In the genomic region with DNA sequence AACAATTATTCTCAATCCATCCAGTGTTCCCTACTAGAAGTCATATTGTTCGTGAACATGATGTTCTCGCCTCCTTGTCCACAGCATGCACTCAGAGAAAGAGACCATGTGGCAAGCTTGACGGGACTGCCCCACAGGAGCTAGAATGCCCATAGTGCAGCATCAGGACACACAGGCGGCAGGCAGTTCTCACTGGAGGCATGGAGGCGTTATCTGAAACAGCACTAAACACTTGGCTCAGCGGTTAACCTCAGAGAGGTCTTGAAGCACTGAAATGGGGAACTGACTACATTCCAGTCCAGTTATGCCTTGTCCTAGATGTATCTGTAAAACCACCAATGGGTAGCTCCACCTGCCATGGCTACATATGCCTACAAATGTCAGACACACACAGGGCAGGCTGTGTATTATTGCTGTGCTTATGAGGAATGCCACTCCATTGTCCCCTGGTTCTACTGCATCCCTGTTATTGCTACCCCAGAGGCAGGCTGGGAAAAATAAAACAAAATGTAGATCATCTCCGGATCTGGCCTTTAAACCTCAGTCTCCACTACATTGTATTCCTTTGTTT, we compare ENCODE assay signal across 16 mouse cellular contexts.
DNase-seq lines count a peak whose midpoint lies in the region; ATAC-seq and TF ChIP-seq lines count a peak whose summit lies in the region.
"Had no signal": no experiment of that assay in that cellular context is flagged by ENCODE, and none has a peak within 500 bp of the region (broad histone marks: within the 10 kb centered on the region; RNA-seq: fewer than 3 reads in every experiment).

No protein-coding gene starts in this region.

- no peaks in the 10 kb centered on the region for H3K79me2 ChIP-seq in myocyte (ENCODE audit: control insufficient read depth, insufficient read depth)

- 70% methylated on average over 7 of the region's 7 CpGs for WGBS in lung, embryonic 14.5 days
- 19% methylated on average over 7 of the region's 7 CpGs for WGBS in liver, embryonic 12.5 days (ENCODE audit: insufficient replicate concordance)

- no peak overlapping the region for H3K4me3 ChIP-seq in lung, embryonic 14.5 days (ENCODE audit: low read depth, low read length)
- H3K4me3 ChIP-seq in liver, embryonic 12.5 days = no peak overlapping the region
- no peak overlapping the region for H3K4me3 ChIP-seq in myocyte
- H3K4me3 ChIP-seq: embryonic facial prominence, embryonic 15.5 days; limb, embryonic 13.5 days; midbrain, embryonic 13.5 days; stomach, embryonic 15.5 days had no signal

- H3K36me3 ChIP-seq in lung, embryonic 14.5 days (ENCODE audit: insufficient read depth) = no peaks in the 10 kb centered on the region
- H3K36me3 ChIP-seq in liver, embryonic 12.5 days = no peaks in the 10 kb centered on the region
- H3K36me3 ChIP-seq in myocyte (ENCODE audit: control insufficient read depth, insufficient read depth) = no peaks in the 10 kb centered on the region
- H3K36me3 ChIP-seq: embryonic facial prominence, embryonic 15.5 days; limb, embryonic 13.5 days; midbrain, embryonic 13.5 days; stomach, embryonic 15.5 days had no signal

- TF ChIP-seq CTCF in lung, embryonic 14.5 days (IDR thresholded peaks at IDR 0.05; ENCODE audit: low read depth) = no peak

- ATAC-seq in lung, embryonic 14.5 days (ENCODE audit: insufficient read depth) = no peak
- peak; percentile 63; the same call in 1 of the 2 replicates for ATAC-seq in liver, embryonic 12.5 days
- ATAC-seq: forebrain, embryonic 16.5 days; midbrain, embryonic 13.5 days had no signal

- peak; percentile 14 for DNase-seq in lung, embryonic 14.5 days
- no peak for DNase-seq in lung, postnatal 25 days (ENCODE audit: low spot score)
- peak; percentile 5 for DNase-seq in c-Kit-positive CD71-positive TER-119-negative erythroid progenitor cells, embryonic 14.5 days (ENCODE audit: low read depth)
- DNase-seq in adrenal gland, adult 18-20 months (ENCODE audit: low spot score in 2 of 2) = no peak
- DNase-seq in embryo, embryonic 9.5 days (ENCODE audit: extremely low spot score) = no peak
- DNase-seq: cerebellum, postnatal 36 days; gastrocnemius, postnatal 36 days; kidney, postnatal 10 days; right cerebral cortex, postnatal 25 days had no signal

- H3K27ac ChIP-seq in lung, embryonic 14.5 days (ENCODE audit: low read depth) = no peak overlapping the region
- H3K27ac ChIP-seq in liver, embryonic 12.5 days = no peak overlapping the region
- H3K27ac ChIP-seq: embryonic facial prominence, embryonic 15.5 days; limb, embryonic 13.5 days; midbrain, embryonic 13.5 days; stomach, embryonic 15.5 days had no signal

- H3ac ChIP-seq in myocyte (ENCODE audit: control insufficient read depth, insufficient read length) = no peak overlapping the region

- no peak overlapping the region for H3K9ac ChIP-seq in lung, embryonic 14.5 days
- H3K9ac ChIP-seq in liver, embryonic 12.5 days = no peak overlapping the region
- H3K9ac ChIP-seq: embryonic facial prominence, embryonic 15.5 days; limb, embryonic 13.5 days; midbrain, embryonic 13.5 days; stomach, embryonic 15.5 days had no signal

- no peak for TF ChIP-seq POLR2A in myocyte (IDR thresholded peaks at IDR 0.05; ENCODE audit: insufficient read length, low read depth)

- no peak overlapping the region for H3K4me2 ChIP-seq in lung, embryonic 14.5 days
- 0 out of 2 replicates have a peak overlapping the region, but pooled peaks have one; percentile 24 for H3K4me2 ChIP-seq in liver, embryonic 12.5 days
- H3K4me2 ChIP-seq in myocyte (ENCODE audit: low read depth) = no peak overlapping the region
- H3K4me2 ChIP-seq: embryonic facial prominence, embryonic 15.5 days; limb, embryonic 13.5 days; midbrain, embryonic 13.5 days; stomach, embryonic 15.5 days had no signal

- no peaks in the 10 kb centered on the region for H3K27me3 ChIP-seq in lung, embryonic 14.5 days (ENCODE audit: insufficient read depth, low read length)
- H3K27me3 ChIP-seq in liver, embryonic 12.5 days (replicated peaks) = no peaks in the 10 kb centered on the region
- no peaks in the 10 kb centered on the region for H3K27me3 ChIP-seq in myocyte (ENCODE audit: control insufficient read depth, insufficient read depth, insufficient read length)
- H3K27me3 ChIP-seq: embryonic facial prominence, embryonic 15.5 days; limb, embryonic 13.5 days; midbrain, embryonic 13.5 days; stomach, embryonic 15.5 days had no signal

- H3K9me3 ChIP-seq in lung, embryonic 14.5 days (ENCODE audit: low read depth, low read length) = no peaks in the 10 kb centered on the region
- no peaks in the 10 kb centered on the region for H3K9me3 ChIP-seq in liver, embryonic 12.5 days (replicated peaks)
- H3K9me3 ChIP-seq: embryonic facial prominence, embryonic 15.5 days; limb, embryonic 13.5 days; midbrain, embryonic 13.5 days; stomach, embryonic 15.5 days had no signal

- 0 out of 2 replicates have a peak, but pooled peaks cover 4% of the 10 kb centered on the region for H3K4me1 ChIP-seq in lung, embryonic 14.5 days (ENCODE audit: insufficient read depth)
- peaks cover 15% of the 10 kb centered on the region for H3K4me1 ChIP-seq in liver, embryonic 12.5 days

TF ChIP-seq in myocyte, 11 proteins besides CTCF, POLR2A, EP300 and RAD21:
- TF ChIP-seq CEBPB (IDR thresholded peaks at IDR 0.05; ENCODE audit: insufficient read depth, poor library complexity, severe bottlenecking) (no peak), USF1 (IDR thresholded peaks at IDR 0.05; ENCODE audit: low read depth) (no peak), REST (IDR thresholded peaks at IDR 0.05; ENCODE audit: insufficient read depth, insufficient read length) (no peak), SRF (IDR thresholded peaks at IDR 0.05; ENCODE audit: control insufficient read depth, insufficient read length, low read depth) (no peak), MYOD1 (IDR thresholded peaks at IDR 0.05; ENCODE audit: control insufficient read depth in 1 of 3, insufficient read length in 2 of 3, low read depth in 2 of 3) (peak in 2 of 3 experiments; percentile 65 to 73), MAX (IDR thresholded peaks at IDR 0.05; ENCODE audit: low read depth) (no peak), TCF3 (IDR thresholded peaks at IDR 0.05; ENCODE audit: insufficient read length, low read depth) (no peak), E2F4 (IDR thresholded peaks at IDR 0.05; ENCODE audit: insufficient read depth) (no peak), POLR2AphosphoS2 (IDR thresholded peaks at IDR 0.05; ENCODE audit: insufficient read length, low read depth) (no peak), TCF12 (IDR thresholded peaks at IDR 0.05; ENCODE audit: insufficient read depth, poor library complexity, severe bottlenecking) (no peak), MYOG (IDR thresholded peaks at IDR 0.05; ENCODE audit: control insufficient read depth in 1 of 3, insufficient read depth in 1 of 3, insufficient read length in 2 of 3, low read depth in 2 of 3) (peak in 1 of 3 experiments; percentile 17)

Comparison
In these comparisons a context has a peak if more than half of its experiments do, and no peak if none do; other contexts are left out.
1. DNase-seq: peak in lung, embryonic 14.5 days (single experiment) and c-Kit-positive CD71-positive TER-119-negative erythroid progenitor cells, embryonic 14.5 days (single experiment); none in lung, postnatal 25 days (single experiment), adrenal gland, adult 18-20 months (0 of 2) and embryo, embryonic 9.5 days (single experiment).